Mouse (Mus musculus): ENCODE data around the gene Myof.

The Myof gene

GRCm38 (mm10) chr19:38000990-38001389 is 42.4 kb downstream of the Myof start:
- no peak for DNase-seq

GRCm38 (mm10) chr19:37999941-38000340 is 43.4 kb downstream of the Myof start:
- DNase-seq: no peak

- no peak for DNase-seq
Measured at GRCm38 (mm10) chr19:37994301-37994700, 49.1 kb downstream of the Myof start.

- DNase-seq: no peak
Measured at GRCm38 (mm10) chr19:37992184-37992554, 51.2 kb downstream of the Myof start.

GRCm38 (mm10) chr19:37991399-37992183 is 51.8 kb downstream of the Myof start:
- no peak for DNase-seq

- no peak for DNase-seq
Measured at GRCm38 (mm10) chr19:37989971-37990370, 53.4 kb downstream of the Myof start.

GRCm38 (mm10) chr19:37988156-37988555 is 55.2 kb downstream of the Myof start:
- DNase-seq: no peak

- DNase-seq: no peak
Measured at GRCm38 (mm10) chr19:37985730-37986129, 57.6 kb downstream of the Myof start.

GRCm38 (mm10) chr19:37975951-37976350 is 67.4 kb downstream of the Myof start:
- DNase-seq: no peak

GRCm38 (mm10) chr19:37970571-37970970 is 72.8 kb downstream of the Myof start:
- DNase-seq: no peak

- no peak for DNase-seq
Measured at GRCm38 (mm10) chr19:37970004-37970403, 73.4 kb downstream of the Myof start.

GRCm38 (mm10) chr19:37965828-37966227 is 77.5 kb downstream of the Myof start:
- DNase-seq: no peak

- DNase-seq: no peak
Measured at GRCm38 (mm10) chr19:37963421-37963820, 80.0 kb downstream of the Myof start.

GRCm38 (mm10) chr19:37960791-37961190 is 82.6 kb downstream of the Myof start:
- no peak for DNase-seq

GRCm38 (mm10) chr19:37959543-37960215 is 83.7 kb downstream of the Myof start:
- no peak for DNase-seq

GRCm38 (mm10) chr19:37959076-37959475 is 84.3 kb downstream of the Myof start:
- no peak for DNase-seq

GRCm38 (mm10) chr19:37957256-37957655 is 86.1 kb downstream of the Myof start:
- DNase-seq: no peak

- DNase-seq: no peak
Measured at GRCm38 (mm10) chr19:37956006-37956405, 87.4 kb downstream of the Myof start.

- peak; percentile 40 to 65 for DNase-seq
Measured at GRCm38 (mm10) chr19:37955425-37956001, 87.9 kb downstream of the Myof start.

- DNase-seq: no peak
Measured at GRCm38 (mm10) chr19:37954772-37955171, 88.6 kb downstream of the Myof start.

- DNase-seq: no peak
Measured at GRCm38 (mm10) chr19:37954236-37954635, 89.1 kb downstream of the Myof start.

- DNase-seq: no peak
Measured at GRCm38 (mm10) chr19:37946696-37947095, 96.7 kb downstream of the Myof start.

GRCm38 (mm10) chr19:37946053-37946452 is 97.3 kb downstream of the Myof start:
- no peak for DNase-seq

GRCm38 (mm10) chr19:37939203-37939602 is 104.2 kb downstream of the Myof start:
- DNase-seq: no peak

Data from spleen, adult 18-20 months (tissue).